Mouse (Mus musculus) bone marrow macrophage, adult 2 months (primary cell): ENCODE measurements around the gene Qrich1.

Experiments used
- CTCF ChIP-seq: IDR thresholded peaks from 2 replicates; pipeline ENCODE4 v1.5.1; 2012; ENCODE audit warnings: low read depth, mild to moderate bottlenecking, low read length, moderate library complexity
- POLR2A ChIP-seq: IDR thresholded peaks from 2 replicates; pipeline ENCODE4 v1.6.1; 2012; ENCODE audit warnings: mild to moderate bottlenecking, low read depth, low read length, borderline replicate concordance

DNA sequence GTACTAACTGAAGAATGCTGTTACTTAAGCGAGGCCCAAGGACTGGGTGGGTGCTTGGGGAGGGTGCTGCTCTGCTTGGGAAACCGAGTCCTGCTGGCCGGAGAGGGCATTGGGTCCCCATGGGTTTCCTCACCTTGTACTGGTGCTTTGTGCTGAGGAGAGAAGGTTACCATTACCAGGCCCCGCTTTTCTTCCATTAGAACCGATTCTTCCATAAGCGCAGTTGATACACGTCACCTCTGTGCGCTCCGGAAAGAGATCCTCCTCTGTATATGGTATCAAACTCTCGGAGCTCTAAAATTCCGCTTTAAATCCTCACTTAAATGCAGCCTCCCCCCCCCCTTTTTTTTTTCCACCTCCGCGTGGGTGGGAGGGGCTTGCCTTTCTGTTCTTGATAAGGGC lies 1.3 kb downstream of the Qrich1 start:
- TF ChIP-seq CTCF (no peak), POLR2A (no peak)
